Mouse (Mus musculus) liver, embryonic 14.5 days (tissue): Measurements from ENCODE around the gene Nos1ap.

Experiments used
- CTCF ChIP-seq: IDR thresholded peaks from 2 replicates; pipeline ENCODE4 v1.5.1; 2016; ENCODE audit warnings: antibody characterized with exemption, low read depth, control low read depth
- EP300 ChIP-seq: IDR thresholded peaks from 2 replicates; pipeline ENCODE4 v1.6.1; 2016; ENCODE audit warnings: antibody characterized with exemption, low read depth

DNA sequence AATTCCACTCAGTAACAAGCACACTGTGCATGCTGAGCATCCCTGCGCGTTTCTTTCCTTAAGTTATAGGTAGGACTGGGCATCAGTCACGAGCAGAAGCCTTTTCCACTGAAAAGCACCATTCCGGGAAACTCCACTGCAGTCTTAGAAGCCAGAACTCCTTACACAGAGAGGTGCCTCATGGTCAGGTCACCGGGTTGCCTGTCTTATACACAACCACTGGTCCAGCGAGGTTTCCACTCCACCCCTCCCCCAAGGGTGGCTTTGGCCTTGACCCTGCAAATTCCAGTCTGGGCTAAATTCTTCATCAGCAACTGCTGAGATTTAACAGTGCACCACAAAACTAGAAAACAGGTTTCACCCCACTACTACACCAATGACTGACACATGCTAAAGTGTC, 1.3 kb downstream of the Nos1ap start:
- no peak for TF ChIP-seq CTCF
- TF ChIP-seq EP300: no peak
